23 mouse cellular contexts compared by ENCODE assay signal in genomic region chr8:11542031-11542430, GRCm38 (mm10). TPM values are rescaled to one million over a fixed set of nuclear protein-coding genes. Genes with fewer than 3 reads are reported as not detected.
A peak's percentile ranks its signal among the peaks of the same experiment; 100 is the strongest.
DNase-seq lines count a peak whose midpoint lies in the region; ATAC-seq lines count a peak whose summit lies in the region.
"Had no signal": no experiment of that assay in that cellular context is flagged by ENCODE, and none has a peak within 500 bp of the region (broad histone marks: within the 10 kb centered on the region; RNA-seq: fewer than 3 reads in every experiment).

No protein-coding gene starts in this region.

- H3K9me3 ChIP-seq in heart, embryonic 10.5 days, result no peaks in the 10 kb centered on the region
- H3K9me3 ChIP-seq in kidney, embryonic 15.5 days (replicated peaks), result no peaks in the 10 kb centered on the region
- H3K9me3 ChIP-seq: forebrain, embryonic 12.5 days; hindbrain, embryonic 12.5 days; liver, embryonic 13.5 days; midbrain, embryonic 13.5 days had no signal

- ATAC-seq in kidney, embryonic 15.5 days (replicated peaks; ENCODE audit: low FRiP score), result no peak
- ATAC-seq: CD4-positive, CD25-positive, alpha-beta regulatory T cell, adult 4 months; midbrain, embryonic 13.5 days had no signal

- 0 out of 2 replicates have a peak, but pooled peaks cover 5% of the 10 kb centered on the region for H3K4me1 ChIP-seq in heart, embryonic 10.5 days
- H3K4me1 ChIP-seq in kidney, embryonic 15.5 days, result no peaks in the 10 kb centered on the region
- H3K4me1 ChIP-seq: forebrain, embryonic 12.5 days; hindbrain, embryonic 12.5 days; liver, embryonic 13.5 days had no signal

- peaks cover 62% of the 10 kb centered on the region for H3K36me3 ChIP-seq in heart, embryonic 10.5 days
- H3K36me3 ChIP-seq in kidney, embryonic 15.5 days, result peaks cover 62% of the 10 kb centered on the region

- H3K9ac ChIP-seq in kidney, embryonic 15.5 days, result no peak overlapping the region
- H3K9ac ChIP-seq: forebrain, embryonic 12.5 days; hindbrain, embryonic 12.5 days; liver, embryonic 13.5 days; midbrain, embryonic 13.5 days had no signal

- H3K4me2 ChIP-seq in kidney, embryonic 15.5 days, result no peak overlapping the region
- H3K4me2 ChIP-seq: forebrain, embryonic 12.5 days; heart, embryonic 11.5 days; hindbrain, embryonic 12.5 days; liver, embryonic 13.5 days; midbrain, embryonic 13.5 days had no signal

- intact Hi-C loops in heart, postnatal 10 days (cut with DNase I), result no loop called here
- intact Hi-C loops in gastrocnemius, postnatal 14 days (cut with DNase I; ENCODE audit: low total_unique reads), result no loop called here

- H3K27ac ChIP-seq in heart, embryonic 10.5 days, result no peak overlapping the region
- H3K27ac ChIP-seq in kidney, embryonic 15.5 days, result peak overlapping the region; percentile 48; the same call in 1 of the 2 replicates
- H3K27ac ChIP-seq: forebrain, embryonic 12.5 days; hindbrain, embryonic 12.5 days; liver, embryonic 13.5 days; midbrain, embryonic 13.5 days had no signal

- H3K27me3 ChIP-seq in heart, embryonic 10.5 days (ENCODE audit: insufficient read depth, poor library complexity, severe bottlenecking), result no peaks in the 10 kb centered on the region
- no peaks in the 10 kb centered on the region for H3K27me3 ChIP-seq in kidney, embryonic 15.5 days
- H3K27me3 ChIP-seq: forebrain, embryonic 12.5 days; hindbrain, embryonic 12.5 days; liver, embryonic 13.5 days; megakaryocyte, embryonic 14.5 days; midbrain, embryonic 13.5 days had no signal

- DNase-seq in heart, postnatal 10 days, result peak; percentile 37 to 50
- no peak for DNase-seq in heart, embryonic 10.5 days (ENCODE audit: low spot score)
- peak; percentile 41 for DNase-seq in testis, postnatal 14 days (ENCODE audit: low spot score)
- no peak for DNase-seq in testis, postnatal 10 days (ENCODE audit: low spot score)
- no peak for DNase-seq in thymus, postnatal 0 days (ENCODE audit: low spot score)
- no peak for DNase-seq in spleen, postnatal 36 days (ENCODE audit: low spot score in 2 of 2)
- DNase-seq in gastrocnemius, postnatal 14 days, result no peak
- DNase-seq: adrenal gland, adult 8-10 months; cerebellum, adult 11-12 months; cerebellum, postnatal 10 days; liver, embryonic 13.5 days; lung, adult 2 months; retina, postnatal 1 day; right cerebral cortex, postnatal 25 days; thymus, adult 18-20 months; thymus, postnatal 4 days had no signal

- H3K4me3 ChIP-seq in heart, embryonic 10.5 days, result no peak overlapping the region
- H3K4me3 ChIP-seq in kidney, embryonic 15.5 days (replicated peaks), result no peak overlapping the region
- H3K4me3 ChIP-seq: forebrain, embryonic 12.5 days; hindbrain, embryonic 12.5 days; liver, embryonic 13.5 days; megakaryocyte, embryonic 14.5 days; midbrain, embryonic 13.5 days had no signal

- 89% methylated on average over 12 of the region's 12 CpGs for WGBS in heart, embryonic 10.5 days
- WGBS in kidney, embryonic 15.5 days, result 85% methylated on average over 12 of the region's 12 CpGs

RNA-seq across cellular contexts. Expression of gene Cars2, which starts 8.6 kb away (rescaled TPM):
- 10 to 100 TPM; 35.1 to 35.9 TPM for total RNA-seq in heart, postnatal 10 days (2021)
- polyA plus RNA-seq in heart, embryonic 10.5 days (2016; fragmentation: Nextera tagmentation; extraction: Ambion mirVana), result 24.5 and 27.9 TPM in 2 replicates
- 23.8 and 28.3 TPM in 2 replicates for polyA plus RNA-seq in kidney, embryonic 15.5 days (2015; fragmentation: Nextera tagmentation; extraction: Ambion mirVana)
- 27.9 and 29.3 TPM in 2 replicates for polyA plus RNA-seq in thymus, postnatal 0 days (2015; fragmentation: Nextera tagmentation; extraction: Ambion mirVana)
- total RNA-seq in gastrocnemius, postnatal 14 days (2021), result 10 to 100 TPM; 12.8 to 13.8 TPM

RNA-seq across cellular contexts. Expression of gene Ing1, which starts 13.3 kb away (rescaled TPM):
- total RNA-seq in heart, postnatal 10 days (2021), result 10 to 100 TPM; 29.3 to 30.3 TPM
- 21.8 and 27.7 TPM in 2 replicates for polyA plus RNA-seq in heart, embryonic 10.5 days (2016; fragmentation: Nextera tagmentation; extraction: Ambion mirVana)
- polyA plus RNA-seq in kidney, embryonic 15.5 days (2015; fragmentation: Nextera tagmentation; extraction: Ambion mirVana), result 35.7 and 36.9 TPM in 2 replicates
- 85.3 and 87.0 TPM in 2 replicates for polyA plus RNA-seq in thymus, postnatal 0 days (2015; fragmentation: Nextera tagmentation; extraction: Ambion mirVana)
- 10 to 100 TPM; 21.0 to 21.2 TPM for total RNA-seq in gastrocnemius, postnatal 14 days (2021)

RNA-seq across cellular contexts. Expression of gene Naxd, which starts 44.7 kb away (rescaled TPM):
- 10 to 100 TPM; 40.2 to 41.7 TPM for total RNA-seq in heart, postnatal 10 days (2021)
- polyA plus RNA-seq in heart, embryonic 10.5 days (2016; fragmentation: Nextera tagmentation; extraction: Ambion mirVana), result 86.1 and 92.1 TPM in 2 replicates
- polyA plus RNA-seq in kidney, embryonic 15.5 days (2015; fragmentation: Nextera tagmentation; extraction: Ambion mirVana), result 119 and 121 TPM in 2 replicates
- polyA plus RNA-seq in thymus, postnatal 0 days (2015; fragmentation: Nextera tagmentation; extraction: Ambion mirVana), result 143 and 161 TPM in 2 replicates
- total RNA-seq in gastrocnemius, postnatal 14 days (2021), result 10 to 100 TPM; 23.4 to 27.3 TPM

Comparison
In these comparisons a context has a peak if more than half of its experiments do, and no peak if none do; other contexts are left out.
1. DNase-seq: peak in heart, postnatal 10 days (2 of 2) and testis, postnatal 14 days (single experiment); none in heart, embryonic 10.5 days (single experiment), testis, postnatal 10 days (single experiment), thymus, postnatal 0 days (single experiment), spleen, postnatal 36 days (0 of 2) and gastrocnemius, postnatal 14 days (single experiment).